Mouse (Mus musculus) CH12.LX (cell line): ENCODE results near the gene Tkfc. TPM values are rescaled to one million over a fixed set of nuclear protein-coding genes. Genes with fewer than 3 reads are reported as not detected.

Experiments
- DNase-seq: peaks from one replicate; pipeline ENCODE4 v3.0.0-alpha.2; 2013; ENCODE audit errors: extremely low read depth
- H3K27ac ChIP-seq: 2 replicates; pipeline ENCODE4 v1.5.1; 2012; ENCODE audit warnings: low read depth, mild to moderate bottlenecking, control low read depth, moderate library complexity; ENCODE audit not compliant: insufficient read depth
- H3K27me3 ChIP-seq: replicated peaks from 2 replicates; pipeline ENCODE3; 2012; ENCODE audit warnings: inconsistent platforms
- H3K36me3 ChIP-seq, 2 experiments: replicated peaks in 1 of 2; 2 replicates each; pipeline versions ENCODE3 to v1.6.1; 2012; ENCODE audit warnings: inconsistent platforms in 1 of 2, low read length in 1 of 2, mild to moderate bottlenecking in 1 of 2, mixed read lengths in 1 of 2, moderate library complexity in 1 of 2; ENCODE audit not compliant: control insufficient read depth in 1 of 2, insufficient read depth in 1 of 2
- H3K4me1 ChIP-seq, 2 experiments: 2 replicates each; pipeline ENCODE4 v1.6.1; 2012; ENCODE audit warnings: inconsistent platforms in 1 of 2, moderate library complexity in 1 of 2; ENCODE audit not compliant: insufficient read depth in 2 of 2, control insufficient read depth in 1 of 2
- H3K4me2 ChIP-seq: 2 replicates; pipeline ENCODE4 v1.6.1; 2012; ENCODE audit warnings: low read depth, mild to moderate bottlenecking, control low read depth; ENCODE audit not compliant: poor library complexity, insufficient read depth, severe bottlenecking
- H3K4me3 ChIP-seq, 3 experiments: fragments of 150-350 bp in 1 of 3; sonication (generic) in 1 of 3; replicated peaks in 1 of 3; 2 replicates each; pipeline versions ENCODE3 to v1.5.1; 2011 to 2012; ENCODE audit warnings: low read depth in 2 of 3, low read length in 2 of 3, mild to moderate bottlenecking in 2 of 3, moderate library complexity in 2 of 3, control low read depth in 1 of 3, improper control_type of control experiment in 1 of 3, inconsistent platforms in 1 of 3, mixed read lengths in 1 of 3; ENCODE audit not compliant: poor library complexity in 1 of 3
- H3K79me2 ChIP-seq: replicated peaks from 2 replicates; pipeline ENCODE4 v1.6.1; 2012; ENCODE audit warnings: mild to moderate bottlenecking, moderate library complexity; ENCODE audit not compliant: control insufficient read depth, poor library complexity, insufficient read depth, severe bottlenecking; ENCODE audit errors: extremely low read depth
- H3K9ac ChIP-seq: 2 replicates; pipeline ENCODE4 v1.6.1; 2012; ENCODE audit warnings: low read depth, mild to moderate bottlenecking, control low read depth, moderate library complexity; ENCODE audit not compliant: insufficient read depth
- H3K9me3 ChIP-seq: replicated peaks from 2 replicates; pipeline ENCODE3; 2012; ENCODE audit warnings: low read length, inconsistent platforms, mixed read lengths
- BHLHE40 ChIP-seq: IDR thresholded peaks from 2 replicates; pipeline ENCODE4 v1.6.1; 2011; ENCODE audit warnings: mild to moderate bottlenecking, low read depth, low read length, improper control_type of control experiment
- CHD2 ChIP-seq: IDR thresholded peaks from 2 replicates; pipeline ENCODE4 v1.6.1; 2011; ENCODE audit warnings: low read length, improper control_type of control experiment
- E2F4 ChIP-seq: IDR thresholded peaks from 2 replicates; pipeline ENCODE4 v1.6.1; 2011; ENCODE audit warnings: low read depth, low read length, improper control_type of control experiment; ENCODE audit not compliant: insufficient replicate concordance
- ELF1 ChIP-seq: IDR thresholded peaks from 2 replicates; pipeline ENCODE4 v1.6.1; 2014; ENCODE audit warnings: low read depth, mild to moderate bottlenecking, inconsistent platforms, low read length, improper control_type of control experiment
- EP300 ChIP-seq: IDR thresholded peaks from 2 replicates; pipeline ENCODE4 v1.6.1; 2011; ENCODE audit warnings: low read length, improper control_type of control experiment
- ETS1 ChIP-seq: conservative IDR thresholded peaks from 2 replicates; pipeline ENCODE4 v1.6.1; 2012; ENCODE audit warnings: low read depth, mild to moderate bottlenecking, inconsistent platforms, low read length, improper control_type of control experiment, moderate library complexity
- GABPA ChIP-seq: IDR thresholded peaks from 2 replicates; pipeline ENCODE4 v1.6.1; 2012; ENCODE audit warnings: low read depth, low read length, improper control_type of control experiment, inconsistent platforms; ENCODE audit not compliant: insufficient replicate concordance
- IRF4 ChIP-seq: IDR thresholded peaks from 2 replicates; pipeline ENCODE4 v1.6.1; 2014; ENCODE audit warnings: low read depth, mild to moderate bottlenecking, inconsistent platforms, low read length, improper control_type of control experiment
- JUN ChIP-seq: IDR thresholded peaks from 2 replicates; pipeline ENCODE4 v1.6.1; 2011; ENCODE audit warnings: low read depth, mild to moderate bottlenecking, low read length, improper control_type of control experiment, moderate library complexity; ENCODE audit not compliant: insufficient read depth
- JUND ChIP-seq: conservative IDR thresholded peaks from 2 replicates; pipeline ENCODE4 v1.6.1; 2011; ENCODE audit warnings: low read depth, low read length, improper control_type of control experiment
- KAT2A ChIP-seq: IDR thresholded peaks from 2 replicates; pipeline ENCODE4 v1.6.1; 2012; ENCODE audit warnings: low read length, improper control_type of control experiment, inconsistent platforms; ENCODE audit not compliant: insufficient replicate concordance
- MAFK ChIP-seq: IDR thresholded peaks from 2 replicates; pipeline ENCODE4 v1.6.1; 2011; ENCODE audit warnings: low read length, improper control_type of control experiment; ENCODE audit not compliant: insufficient replicate concordance
- MAX ChIP-seq: IDR thresholded peaks from 2 replicates; pipeline ENCODE4 v1.6.1; 2011; ENCODE audit warnings: low read length, improper control_type of control experiment
- MEF2A ChIP-seq: IDR thresholded peaks from 2 replicates; pipeline ENCODE4 v1.6.1; 2014; ENCODE audit warnings: low read depth, mild to moderate bottlenecking, inconsistent platforms, low read length, improper control_type of control experiment, borderline replicate concordance
- MXI1 ChIP-seq: IDR thresholded peaks from 2 replicates; pipeline ENCODE4 v1.6.1; 2011; ENCODE audit warnings: mild to moderate bottlenecking, low read depth, low read length, improper control_type of control experiment
- MYC ChIP-seq: IDR thresholded peaks from 2 replicates; pipeline ENCODE4 v1.6.1; 2011; ENCODE audit warnings: low read depth, mild to moderate bottlenecking, improper control_type of control experiment, low read length
- NELFE ChIP-seq: IDR thresholded peaks from 2 replicates; pipeline ENCODE4 v1.6.1; 2011; ENCODE audit warnings: low read depth, low read length, improper control_type of control experiment
- NRF1 ChIP-seq: IDR thresholded peaks from 2 replicates; pipeline ENCODE4 v1.6.1; 2014; ENCODE audit warnings: low read depth, mild to moderate bottlenecking, inconsistent platforms, low read length, improper control_type of control experiment, moderate library complexity
- POLR2A ChIP-seq: IDR thresholded peaks from 2 replicates; pipeline ENCODE4 v1.6.1; 2011; ENCODE audit warnings: low read depth, mild to moderate bottlenecking, improper control_type of control experiment, low read length
- RAD21 ChIP-seq: IDR thresholded peaks from 2 replicates; pipeline ENCODE4 v1.6.1; 2011; ENCODE audit warnings: low read depth, mild to moderate bottlenecking, low read length, improper control_type of control experiment, moderate library complexity
- RCOR1 ChIP-seq: conservative IDR thresholded peaks from 2 replicates; pipeline ENCODE4 v1.6.1; 2012; ENCODE audit warnings: low read depth, mild to moderate bottlenecking, inconsistent platforms, low read length, improper control_type of control experiment
- SIN3A ChIP-seq: IDR thresholded peaks from 2 replicates; pipeline ENCODE4 v1.6.1; 2012; ENCODE audit warnings: low read length, improper control_type of control experiment, inconsistent platforms
- TBP ChIP-seq: conservative IDR thresholded peaks from 2 replicates; pipeline ENCODE4 v1.6.1; 2011; ENCODE audit warnings: low read depth, low read length, improper control_type of control experiment
- TCF12 ChIP-seq: IDR thresholded peaks from 2 replicates; pipeline ENCODE4 v1.6.1; 2014; ENCODE audit warnings: low read depth, mild to moderate bottlenecking, inconsistent platforms, low read length, improper control_type of control experiment
- UBTF ChIP-seq: IDR thresholded peaks from 2 replicates; pipeline ENCODE4 v1.6.1; 2012; ENCODE audit warnings: low read depth, mild to moderate bottlenecking, inconsistent platforms, low read length, improper control_type of control experiment, moderate library complexity
- USF1 ChIP-seq: IDR thresholded peaks from 2 replicates; pipeline ENCODE4 v1.6.1; 2014; ENCODE audit warnings: low read depth, mild to moderate bottlenecking, inconsistent platforms, low read length, improper control_type of control experiment
- ZKSCAN1 ChIP-seq: IDR thresholded peaks from 2 replicates; pipeline ENCODE4 v1.6.1; 2012; ENCODE audit warnings: low read depth, inconsistent platforms, low read length, improper control_type of control experiment, borderline replicate concordance
- ZMIZ1 ChIP-seq: IDR thresholded peaks from 2 replicates; pipeline ENCODE4 v1.6.1; 2012; ENCODE audit warnings: low read depth, mild to moderate bottlenecking, inconsistent platforms, low read length, improper control_type of control experiment
- dilution Hi-C: fragments of 300-500 bp; cut with MboI; formaldehyde crosslinking; loops from 2 replicates; pipeline ENCODE4 v1.14.3; 2020; ENCODE audit warnings: low sequenced_read_pairs; ENCODE audit not compliant: extremely low pct_unique_long_range_greater_than_20kb, extremely low pct_ligation_motif_present
- in situ Hi-C: fragments of 300-500 bp; cut with MboI; formaldehyde crosslinking; loops from 3 replicates; pipeline ENCODE4 v1.14.3; 2019; ENCODE audit warnings: low sequenced_read_pairs, low pct_ligation_motif_present, low pct_unique_long_range_greater_than_20kb, mixed read lengths
- polyA plus RNA-seq: library from polyadenylated mRNA; unstranded; fragments of >175 nt; gene quantifications from 2 replicates; pipeline ENCODE4 v1.2.1, GENCODE M21; 2012; ENCODE audit warnings: low read depth; ENCODE audit not compliant: insufficient read length
- total RNA-seq, 2 experiments: library from RNA; depleted of rRNA; stranded (reverse); fragments of 300-350 nt in 1 of 2; fragments of >200 nt in 1 of 2; gene quantifications; 2 replicates each; pipeline ENCODE4 v1.2.3; 2012 to 2014

Gene Tkfc
- total and polyA plus RNA-seq, 3 experiments, result 2.4 to 15.0 (median 11.0) TPM

GRCm38 (mm10) chr19:10581984-10582383 lies 23.5 kb downstream of the Tkfc start:
- no peaks in the 10 kb centered on the region for H3K9me3 ChIP-seq
- H3K4me2 ChIP-seq, result peak overlapping the region; percentile 88
- H3K36me3 ChIP-seq, result peaks cover 7 to 44% of the 10 kb centered on the region in 2 experiments
- no peaks in the 10 kb centered on the region for H3K27me3 ChIP-seq
- peak overlapping the region; percentile 5; the same call in 1 of the 2 replicates for H3K9ac ChIP-seq
- in situ Hi-C loops, result no loop called here
- H3K4me3 ChIP-seq, result peak overlapping the region; percentile 43 to 74 (median 44)
- TF ChIP-seq JUN (no peak), E2F4 (no peak), KAT2A (no peak), MXI1 (peak; percentile 51; the same call in 1 of the 2 replicates), RCOR1 (no peak), UBTF (no peak), NELFE (no peak; the same call in 1 of the 2 replicates), BHLHE40 (peak; percentile 24; the same call in 1 of the 2 replicates), ZMIZ1 (peak; percentile 73), ETS1 (peak; percentile 64), TBP (peak; percentile 69), TCF12 (peak; percentile 91), MYC (peak; percentile 84), EP300 (peak; percentile 81), IRF4 (peak; percentile 62), JUND (no peak), NRF1 (peak; percentile 30; the same call in 1 of the 2 replicates), ZKSCAN1 (no peak), POLR2A (peak; percentile 63), MAFK (0 out of 2 replicates have a peak, but pooled peaks have one; percentile 48), RAD21 (no peak)
- TF ChIP-seq, all 38 proteins: peak for 12
- H3K27ac ChIP-seq, result peak overlapping the region; percentile 82
- peaks cover 48% of the 10 kb centered on the region for H3K79me2 ChIP-seq
- peak; percentile 84 for DNase-seq
- peaks cover 9 to 29% of the 10 kb centered on the region in 2 experiments; a peak in 3 of 4 replicates for H3K4me1 ChIP-seq
- dilution Hi-C loops, result no loop called here

- DNase-seq, result peak; percentile 84
- Histone ChIP-seq H3K27me3 (no peaks in the 10 kb centered on the region), H3K4me2 (peak overlapping the region; percentile 88), H3K4me3 (peak overlapping the region in 1 of 3 experiments; percentile 82), H3K9ac (no peak overlapping the region), H3K9me3 (no peaks in the 10 kb centered on the region), H3K36me3 (peaks cover 2 to 34% of the 10 kb centered on the region in 2 experiments), H3K27ac (no peak overlapping the region), H3K4me1 (peaks cover 9 to 23% of the 10 kb centered on the region in 2 experiments; a peak in 3 of 4 replicates), H3K79me2 (peaks cover 47% of the 10 kb centered on the region)
- in situ Hi-C loops, result no loop called here
- dilution Hi-C loops, result no loop called here
- TF ChIP-seq POLR2A (peak; percentile 40), RCOR1 (peak; percentile 51; the same call in 1 of the 2 replicates), ETS1 (peak; percentile 83), JUN (peak; percentile 52), ZMIZ1 (no peak), MAFK (peak; percentile 77), MYC (peak; percentile 67; the same call in 1 of the 2 replicates), TBP (peak; percentile 67), TCF12 (peak; percentile 94), SIN3A (peak; percentile 69), MXI1 (no peak), MAX (no peak), USF1 (no peak), UBTF (no peak), EP300 (peak; percentile 96), ELF1 (0 out of 2 replicates have a peak, but pooled peaks have one; percentile 10), GABPA (no peak), BHLHE40 (peak; percentile 65), MEF2A (peak; percentile 98), CHD2 (peak; percentile 54), IRF4 (peak; percentile 89)
These were observed 24.7 kb downstream of the Tkfc start for GRCm38 (mm10) chr19:10580761-10581160.
